Mouse (Mus musculus) right cerebral cortex, postnatal 25 days (tissue): ENCODE measurements around the gene Pfpl.

Experiments
- DNase-seq: peaks from one replicate; pipeline ENCODE4 v3.0.0; 2022

Gene Pfpl

DNA sequence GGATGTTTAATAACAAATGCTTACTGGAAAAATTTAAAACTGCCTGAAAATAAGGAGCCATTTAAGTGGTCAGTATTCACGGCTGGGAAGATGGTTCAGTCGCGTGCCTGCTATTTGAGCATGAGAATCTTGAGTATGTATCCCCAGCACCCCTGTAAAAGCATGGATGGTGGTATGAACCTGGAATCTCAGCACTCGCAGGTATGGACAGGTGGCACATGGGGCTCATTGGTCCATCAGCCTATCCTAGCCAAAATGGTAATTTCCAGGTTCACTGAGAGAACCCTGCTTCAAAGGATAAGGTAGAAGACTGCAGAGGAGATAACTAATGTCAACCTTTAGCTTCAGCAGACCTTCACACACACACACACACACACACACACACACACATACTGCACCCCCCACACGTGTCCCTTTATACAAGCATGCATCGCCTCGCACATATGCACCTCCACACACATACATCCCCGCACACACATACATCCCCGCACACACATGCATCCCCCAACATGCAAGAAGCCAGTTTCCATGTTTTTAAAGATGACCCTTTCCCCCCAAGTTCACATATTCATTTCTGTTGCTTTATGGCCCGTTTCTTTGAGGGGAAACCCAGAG, 37.9 kb downstream of the Pfpl start:
- DNase-seq = no peak

DNA sequence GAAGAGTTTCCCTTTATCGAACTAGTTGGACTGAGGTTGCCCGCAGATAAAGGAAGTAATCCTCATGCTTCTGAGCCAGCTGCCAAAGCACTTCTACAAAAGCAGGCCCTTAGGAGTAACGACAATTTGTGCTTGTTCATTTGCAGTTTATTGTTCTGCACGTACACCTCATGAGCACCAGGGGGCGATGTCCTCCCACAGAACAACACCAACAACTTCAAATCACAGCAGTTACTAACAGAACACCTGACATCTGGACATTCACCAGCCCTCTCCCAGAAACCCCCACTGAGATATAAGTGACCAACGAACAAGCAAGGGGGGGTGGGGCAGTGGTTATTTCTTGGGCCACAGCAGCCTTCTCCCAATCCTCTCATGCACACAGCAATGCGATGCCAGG, 38.5 kb downstream of the Pfpl start:
- DNase-seq = no peak

GRCm38 (mm10) chr19:12467436-12467835, 39.7 kb downstream of the Pfpl start:
- no peak for DNase-seq

GRCm38 (mm10) chr19:12471866-12472265, 44.2 kb downstream of the Pfpl start:
- DNase-seq = no peak

- DNase-seq = no peak
Measured at GRCm38 (mm10) chr19:12472381-12472976, 44.8 kb downstream of the Pfpl start.

GRCm38 (mm10) chr19:12473201-12473641, 45.5 kb downstream of the Pfpl start:
- DNase-seq = no peak

- no peak for DNase-seq
Measured at GRCm38 (mm10) chr19:12473951-12474350, 46.2 kb downstream of the Pfpl start.

DNA sequence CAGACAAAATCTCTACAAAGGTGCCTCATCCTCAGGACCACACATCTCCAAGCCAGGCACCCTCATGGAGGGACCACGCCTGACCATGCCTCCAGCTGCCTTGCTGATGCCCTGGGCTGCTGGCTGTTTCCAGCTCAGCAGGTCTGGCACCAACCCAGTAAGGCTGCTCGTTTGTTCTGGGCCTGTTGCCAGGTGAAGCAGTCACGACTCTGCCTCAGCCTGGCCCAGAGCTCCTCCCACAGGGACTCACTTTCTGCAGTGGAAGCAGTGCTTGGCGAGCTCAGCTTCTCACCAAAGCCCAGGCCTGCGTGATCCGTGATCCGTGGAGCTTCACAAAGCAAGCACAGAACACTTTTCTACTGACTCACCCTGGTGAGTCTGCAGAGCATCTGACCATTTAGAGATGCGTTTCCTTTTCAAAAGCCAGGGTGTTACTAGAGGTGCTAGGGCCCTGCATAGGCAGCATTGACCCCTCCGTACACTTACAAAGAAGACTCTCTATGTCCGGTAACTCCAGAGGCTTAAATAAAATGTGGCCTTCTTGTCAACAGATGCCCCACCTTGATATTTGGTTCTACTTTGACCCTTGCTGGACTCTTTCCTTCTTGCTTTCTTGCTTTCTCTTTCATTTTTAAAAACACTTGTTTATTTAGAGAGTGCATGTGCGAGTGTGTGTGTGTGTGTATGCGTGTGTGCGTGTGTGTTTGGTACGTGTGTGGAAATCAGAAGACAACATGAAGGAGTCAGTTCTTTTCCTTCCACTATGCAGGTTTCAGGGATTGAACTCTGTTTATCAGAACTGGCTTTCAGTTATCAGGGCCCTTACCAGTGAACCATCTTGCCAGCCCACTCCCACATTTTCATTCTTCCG, 47.9 kb downstream of the Pfpl start:
- DNase-seq = peak; percentile 84

GRCm38 (mm10) chr19:12476721-12477270, 49.1 kb downstream of the Pfpl start:
- no peak for DNase-seq

GRCm38 (mm10) chr19:12478369-12478768, 50.7 kb downstream of the Pfpl start:
- no peak for DNase-seq
